Mouse (Mus musculus) mouse trophoblast stem cell (cell line): ENCODE results near the gene Tubb4b.

Experiments used
- in situ Hi-C, 2 experiments: fragments of 300-500 bp; cut with MseI, MboI; formaldehyde crosslinking; loops; 2 replicates in 1 of 2; 3 replicates in 1 of 2; pipeline ENCODE4 v1.15.1; 2025

Tubb4b gene

DNA sequence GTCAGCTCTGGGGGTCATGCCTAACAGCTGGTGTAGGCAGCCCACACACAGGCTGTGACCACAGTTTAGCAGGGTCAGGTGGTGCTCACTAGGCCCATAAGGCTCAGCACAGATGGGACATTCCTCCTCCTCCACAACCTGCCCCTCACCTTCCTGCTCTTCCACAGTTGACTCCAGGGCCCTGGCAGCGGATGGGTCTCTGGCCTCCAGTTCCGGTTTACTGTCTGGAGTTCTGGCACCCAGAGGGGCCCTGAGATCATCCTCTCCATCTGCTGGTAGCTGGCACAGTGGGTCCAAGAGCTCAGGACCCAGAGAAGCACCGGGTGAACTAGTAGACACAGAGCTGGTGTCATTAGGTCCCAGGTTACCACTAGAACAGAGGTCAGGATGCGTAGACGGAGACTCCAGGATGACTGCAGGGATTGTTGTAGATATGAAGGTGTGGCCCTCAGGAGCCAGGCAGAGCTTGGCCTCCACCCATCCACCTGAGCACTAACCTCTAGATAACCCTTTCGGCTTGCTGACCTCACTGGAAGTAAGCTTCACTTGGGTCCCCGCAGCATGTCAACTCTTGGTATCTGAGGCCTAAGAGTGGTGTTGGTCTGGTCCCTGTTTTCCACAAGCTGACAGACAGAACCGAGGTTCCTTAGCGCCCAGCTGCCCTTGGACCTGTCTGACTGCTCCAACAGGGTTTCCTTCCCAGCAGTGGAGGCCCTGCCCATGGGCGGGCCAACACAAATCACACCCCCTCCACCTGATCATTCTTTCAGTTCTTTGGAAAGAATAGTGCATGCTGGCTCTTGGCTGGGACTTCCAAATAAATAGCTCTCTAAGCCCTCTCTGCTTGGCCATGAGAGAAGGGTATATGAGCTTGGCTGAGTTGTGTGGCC, 21.9 kb upstream of the Tubb4b start, which contains the start of gene AL732309.1:
Gene AL732309.1, minus strand, starts transcription at position 681 of the 890 bp plus-strand sequence.
- in situ Hi-C loops, result no loop called here

DNA sequence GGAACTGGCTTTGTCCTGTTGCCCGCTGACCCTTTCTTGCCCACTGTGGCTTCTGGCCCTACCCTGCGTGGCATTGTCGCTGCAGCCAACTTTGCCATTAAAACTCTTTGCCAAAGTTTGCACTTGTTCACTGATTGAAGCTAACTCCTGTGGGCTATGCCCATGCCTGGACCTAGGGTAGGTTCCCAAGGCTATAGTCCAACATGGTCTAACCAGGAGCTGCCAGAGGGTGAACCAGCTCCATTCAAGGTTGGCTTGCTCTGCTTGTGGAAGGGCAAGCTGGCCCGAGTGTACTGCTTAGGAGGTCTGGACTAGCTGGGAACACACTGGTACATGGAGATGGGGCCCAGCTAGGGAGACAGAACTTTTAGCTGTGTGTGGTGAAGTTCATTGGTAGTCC, 19.6 kb upstream of the Tubb4b start:
- in situ Hi-C loops, result no loop called here

DNA sequence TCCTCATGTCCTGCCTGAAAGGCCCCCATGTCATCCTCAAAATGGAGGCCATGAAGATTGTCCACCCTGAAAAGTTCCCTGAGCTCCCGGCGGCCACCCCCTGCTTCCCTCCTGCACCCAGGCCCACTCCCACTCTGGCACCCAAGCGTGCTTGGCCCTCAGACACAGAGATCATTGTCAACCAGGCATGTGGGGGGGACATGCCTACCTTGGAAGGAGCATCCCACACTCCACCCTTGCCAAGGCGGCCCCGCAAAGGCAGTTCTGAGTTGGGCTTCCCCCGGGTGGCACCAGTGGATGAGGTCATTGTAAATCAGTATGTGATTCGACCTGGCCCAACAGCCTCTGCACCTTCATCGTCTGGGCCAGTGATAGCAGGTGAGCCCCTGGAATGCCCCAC, 18.8 kb upstream of the Tubb4b start:
- in situ Hi-C loops, result no loop called here

DNA sequence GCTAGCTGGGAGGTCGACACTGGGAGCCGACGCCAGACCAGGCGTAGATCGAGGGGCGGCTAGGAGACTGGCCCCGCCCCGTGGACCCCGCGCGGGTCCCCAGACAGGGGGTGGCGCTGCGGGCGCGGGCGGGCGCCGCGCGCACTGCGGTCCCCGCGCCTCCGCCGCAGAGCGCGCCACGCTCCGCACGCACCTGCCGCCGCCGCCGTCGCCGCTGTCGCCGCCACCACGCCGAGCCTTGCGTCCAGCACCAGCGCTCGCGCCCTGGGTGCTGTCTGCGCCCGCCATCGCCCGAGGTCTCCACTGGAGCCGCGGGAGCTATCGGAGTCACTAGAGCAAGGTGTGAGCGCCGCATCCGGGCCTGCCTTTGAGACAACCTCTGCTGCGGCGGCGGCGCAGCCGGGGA, 17.6 kb upstream of the Tubb4b start, which contains the start of the genes Rnf208 and Cysrt1:
Gene Rnf208, plus strand, starts transcription at position 155 of the 406 bp plus-strand sequence.
Gene Cysrt1, minus strand, starts transcription at position 352 of the 406 bp plus-strand sequence.
- in situ Hi-C loops, result no loop called here

DNA sequence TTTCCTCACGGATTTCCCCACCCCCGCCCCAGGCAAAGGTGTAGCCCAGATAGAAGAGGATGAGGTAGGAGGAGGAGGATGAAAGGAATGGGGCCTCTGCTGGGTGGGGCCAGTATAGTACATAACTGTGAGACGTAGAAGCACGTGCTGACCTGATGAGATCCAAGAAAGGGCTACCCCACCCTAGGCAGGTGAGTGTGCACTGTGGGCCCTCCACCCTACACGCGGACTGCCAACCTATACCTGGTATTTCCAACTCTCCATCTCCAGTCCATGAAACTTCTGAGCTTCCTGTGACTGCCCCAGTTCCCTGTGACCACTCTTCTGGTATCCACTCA, 16.9 kb upstream of the Tubb4b start:
- in situ Hi-C loops, result no loop called here

DNA sequence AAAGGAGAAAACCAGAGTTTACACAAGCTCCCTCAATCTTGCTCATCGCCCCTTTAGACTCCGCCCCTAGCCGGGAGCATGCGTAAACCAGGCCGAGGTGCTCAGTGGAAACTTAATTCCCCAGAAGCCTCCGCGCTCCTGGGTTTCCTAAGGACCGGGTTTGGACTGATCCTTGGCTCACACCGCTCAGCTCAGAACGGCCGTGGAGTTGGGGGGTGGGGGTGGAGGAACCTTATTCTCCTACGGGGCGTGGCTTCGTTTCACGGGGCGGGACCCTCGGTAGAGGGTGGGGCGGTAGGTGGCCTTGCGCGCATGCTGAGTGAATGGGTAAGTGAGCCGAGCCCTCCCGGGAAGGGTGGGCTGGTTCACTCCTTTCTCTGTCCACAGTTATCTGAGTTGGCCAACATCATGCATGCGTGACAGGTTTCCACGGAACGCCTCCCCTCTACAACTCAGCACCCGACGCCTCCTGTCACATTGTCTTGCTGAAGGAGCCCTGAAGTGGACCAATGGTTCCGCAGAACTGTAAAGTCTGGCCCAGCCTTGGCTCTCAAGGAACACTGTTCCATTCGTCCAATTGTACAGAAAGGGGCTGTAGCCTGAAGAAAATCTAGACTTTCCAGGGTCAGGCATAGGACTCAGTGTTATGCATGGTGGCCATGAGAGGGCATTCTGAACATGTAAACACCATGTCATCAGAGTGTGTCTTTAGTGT, 16.4 kb upstream of the Tubb4b start:
- in situ Hi-C loops, result no loop called here

DNA sequence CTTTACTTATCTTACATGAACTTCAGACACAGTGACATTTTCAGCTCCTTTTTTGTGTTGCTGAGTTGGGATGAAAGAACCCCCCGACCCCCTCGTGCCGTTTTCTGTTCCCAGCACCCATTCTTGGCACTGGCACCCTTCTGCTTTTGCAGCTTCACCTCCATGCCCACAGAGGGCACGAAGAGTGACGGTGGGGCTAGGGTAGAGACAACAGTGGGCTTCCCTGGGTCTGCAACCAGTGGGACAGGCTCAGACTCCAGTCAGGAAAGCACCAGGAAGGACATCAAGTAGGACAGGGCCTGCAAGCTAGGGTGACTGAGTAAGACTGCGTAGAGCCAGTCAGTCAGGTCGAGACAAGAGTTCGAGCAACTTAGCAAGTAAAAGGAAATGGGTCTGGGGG, 15.8 kb upstream of the Tubb4b start:
- in situ Hi-C loops, result no loop called here

DNA sequence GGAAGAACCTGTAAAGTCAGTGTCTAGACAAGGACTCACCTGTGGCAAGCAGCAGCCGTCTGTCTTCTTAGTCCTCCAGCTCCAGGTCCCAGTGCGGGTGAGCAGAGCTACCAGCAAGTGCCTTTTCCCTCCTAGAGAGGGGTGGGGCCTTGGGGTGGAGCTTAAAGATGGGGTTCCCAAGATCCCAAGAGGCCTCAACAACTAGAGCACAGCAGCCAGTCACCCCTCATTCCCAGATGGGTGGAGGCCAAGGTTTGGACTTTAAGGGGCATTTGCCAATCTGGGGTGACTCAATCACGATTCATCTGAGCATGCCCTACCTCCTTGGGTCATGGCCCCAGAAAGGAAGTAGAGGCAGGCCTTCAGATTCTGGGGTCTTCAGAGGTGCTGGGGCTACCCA, 15.3 kb upstream of the Tubb4b start:
- in situ Hi-C loops, result no loop called here

DNA sequence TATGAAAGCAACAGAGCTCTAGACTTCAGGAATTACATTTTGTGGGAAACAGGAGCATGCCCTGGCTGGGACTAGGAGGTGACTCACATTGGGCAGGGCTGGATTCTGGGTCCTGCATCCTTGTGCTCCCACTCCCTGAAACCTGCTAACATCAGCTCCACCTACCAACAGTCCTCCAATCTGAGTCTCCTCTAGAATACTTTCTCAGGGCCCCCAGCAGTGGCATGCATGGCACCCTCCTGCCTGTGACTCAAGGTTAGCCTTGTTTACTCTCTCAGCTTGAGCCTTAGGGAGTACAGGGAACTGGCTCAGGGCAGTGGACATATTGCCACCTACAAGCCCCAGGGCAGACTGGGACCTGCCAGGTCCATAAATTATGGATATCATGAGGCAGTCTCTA, 13.6 kb upstream of the Tubb4b start:
- in situ Hi-C loops, result no loop called here

DNA sequence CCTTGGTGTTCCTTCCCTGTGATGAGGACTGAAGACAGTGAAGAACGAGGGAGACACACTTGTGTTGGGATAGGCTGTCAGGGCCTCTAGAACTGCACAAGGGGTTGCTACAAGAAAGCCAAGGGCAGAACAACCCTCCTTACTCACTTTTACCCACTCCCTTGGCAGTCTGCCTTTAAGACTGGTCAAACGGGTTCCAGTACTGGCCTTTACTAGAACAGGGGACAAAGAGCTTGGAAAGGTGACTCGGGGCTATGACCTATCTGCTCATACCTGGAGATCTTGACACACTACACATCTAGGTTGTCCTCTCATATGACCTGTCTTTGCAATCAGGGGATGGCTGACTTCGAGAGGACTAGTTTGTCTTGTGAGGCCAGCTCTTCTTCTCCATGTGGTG, 13.0 kb upstream of the Tubb4b start:
- in situ Hi-C loops, result no loop called here

DNA sequence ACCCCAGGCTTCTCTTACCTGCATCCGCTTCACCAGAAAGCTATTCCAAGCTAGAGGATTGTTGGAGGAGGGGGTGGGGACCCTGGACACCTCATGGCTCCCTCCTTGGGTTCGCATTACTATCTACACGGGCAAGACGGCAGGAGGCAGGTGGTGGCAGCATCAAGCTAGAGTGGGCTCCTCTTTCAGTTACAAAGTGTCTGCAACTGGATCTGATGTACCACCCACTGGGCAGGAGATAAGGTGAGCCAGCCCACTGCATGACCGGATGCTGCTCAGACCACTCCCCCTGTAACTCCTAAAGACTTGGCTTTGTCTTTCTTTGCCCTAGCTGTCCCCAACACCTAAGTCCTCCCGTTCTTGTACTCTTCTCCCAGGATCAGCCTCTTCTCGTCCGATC, 12.1 kb upstream of the Tubb4b start, which contains the start of gene Rnf224:
Gene Rnf224, minus strand, starts transcription at position 174 of the 400 bp plus-strand sequence.
- in situ Hi-C loops, result no loop called here

DNA sequence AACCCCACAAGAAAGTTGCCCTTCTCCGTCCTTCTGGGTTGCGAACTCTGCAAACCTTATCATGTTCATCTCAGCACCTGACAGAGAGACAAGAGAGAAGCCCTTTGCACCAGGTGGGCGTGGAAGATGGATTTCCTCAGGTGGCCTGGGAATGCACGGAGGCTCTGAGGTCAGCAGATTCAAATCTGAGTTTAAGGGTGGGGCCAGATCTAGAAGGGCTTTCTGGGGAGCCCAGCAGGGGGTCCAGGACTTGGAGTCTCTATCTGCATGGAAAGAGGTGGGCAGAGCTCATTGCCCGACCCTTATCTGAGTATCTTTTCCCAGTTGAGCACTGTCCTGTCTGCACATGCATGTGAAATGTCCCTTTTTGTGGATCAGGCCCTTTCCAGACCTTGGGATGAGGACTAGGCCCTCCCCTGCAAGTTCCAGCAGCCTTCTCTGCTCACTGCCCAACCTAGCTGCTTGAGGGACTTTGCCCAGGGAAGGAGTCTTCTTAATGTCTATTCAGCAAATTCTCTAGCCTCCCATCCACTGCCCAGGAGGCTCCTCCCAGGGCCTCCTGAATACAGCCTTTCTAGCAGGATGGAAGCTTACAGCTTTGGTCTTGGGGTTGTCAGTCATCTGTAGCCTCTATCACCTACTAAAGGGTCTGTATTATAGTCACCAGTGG, 10.2 kb upstream of the Tubb4b start:
- in situ Hi-C loops, result no loop called here

DNA sequence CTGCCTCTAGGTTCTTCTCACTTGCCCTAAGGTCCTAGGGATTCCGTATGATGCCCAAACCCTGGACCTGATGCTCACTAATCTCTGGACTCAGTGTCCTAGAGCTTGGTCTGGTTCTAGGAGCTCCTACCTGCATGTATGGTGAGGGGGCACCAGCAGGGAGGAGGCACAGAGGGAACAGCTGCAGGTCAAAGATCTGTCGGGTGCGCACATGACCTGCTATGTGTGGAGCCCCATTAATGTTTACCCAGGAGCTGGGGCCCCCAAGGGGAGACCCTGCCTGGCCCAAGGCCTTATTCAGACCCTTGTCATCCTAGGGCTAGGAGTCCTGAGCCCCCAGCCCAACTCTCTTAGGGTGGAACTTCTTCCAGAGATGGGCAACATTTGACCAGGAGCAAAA, 9.5 kb upstream of the Tubb4b start, which contains the start of gene Slc34a3:
Gene Slc34a3, minus strand, starts transcription at position 315 of the 400 bp plus-strand sequence.
- in situ Hi-C loops, result no loop called here

DNA sequence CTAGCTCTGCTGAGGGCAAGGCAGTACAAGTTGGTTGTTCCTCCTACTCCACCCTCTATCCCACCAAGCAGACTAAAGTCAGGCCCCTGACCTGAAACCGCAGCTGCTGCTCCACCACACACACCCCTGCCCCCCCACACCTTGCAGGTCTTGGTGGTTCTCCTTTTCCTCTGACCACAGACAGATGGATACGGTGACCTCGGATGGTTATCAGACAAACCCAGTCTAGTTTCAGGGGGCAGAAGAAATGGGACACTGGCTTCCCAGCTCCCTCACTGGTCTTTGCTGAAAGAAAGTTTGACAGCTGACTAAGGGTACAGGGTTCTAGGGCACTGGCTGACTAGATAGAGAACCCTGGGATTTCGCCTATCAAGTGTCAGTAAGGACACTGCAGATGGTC, 8.9 kb upstream of the Tubb4b start:
- in situ Hi-C loops, result no loop called here

DNA sequence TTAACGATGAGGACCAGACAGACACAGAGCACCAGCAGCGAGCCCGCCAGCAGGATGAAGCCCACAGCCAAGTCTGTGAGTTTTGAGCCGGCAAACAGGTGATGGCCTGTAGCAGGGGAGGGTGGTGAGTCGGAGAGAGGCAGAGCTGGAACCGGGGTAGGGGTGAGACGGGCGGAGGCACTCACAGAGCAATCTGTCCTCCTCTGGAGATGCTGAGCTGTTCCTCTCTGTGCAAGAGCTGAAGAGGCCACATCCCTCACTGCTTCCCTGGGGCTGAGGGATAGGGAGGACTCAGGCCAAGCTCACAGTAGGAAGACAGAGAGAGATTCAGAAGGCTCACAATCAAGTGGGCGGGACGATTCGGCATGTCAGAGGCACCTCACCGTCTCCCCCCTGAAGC, 6.5 kb upstream of the Tubb4b start:
- in situ Hi-C loops, result no loop called here

DNA sequence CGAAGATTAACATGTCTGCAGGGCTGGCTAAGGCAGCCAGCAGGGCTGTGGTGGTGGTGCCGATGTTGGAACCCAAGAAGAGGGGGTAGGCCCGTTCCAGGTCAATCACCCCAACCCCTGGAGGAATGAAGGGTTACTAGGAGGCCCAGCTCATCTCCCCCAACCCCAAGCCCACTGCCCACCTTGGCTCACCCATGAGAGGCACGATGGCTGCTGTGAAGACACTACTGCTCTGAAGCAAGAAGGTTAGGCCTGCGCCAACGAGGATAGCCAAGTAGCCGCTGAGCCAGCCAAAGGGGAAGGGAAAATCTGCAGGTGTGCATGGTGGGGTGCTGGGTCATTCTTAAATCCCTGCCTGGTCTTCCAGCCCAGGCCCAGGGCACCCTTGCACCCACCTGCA, 6.1 kb upstream of the Tubb4b start:
- in situ Hi-C loops, result no loop called here

DNA sequence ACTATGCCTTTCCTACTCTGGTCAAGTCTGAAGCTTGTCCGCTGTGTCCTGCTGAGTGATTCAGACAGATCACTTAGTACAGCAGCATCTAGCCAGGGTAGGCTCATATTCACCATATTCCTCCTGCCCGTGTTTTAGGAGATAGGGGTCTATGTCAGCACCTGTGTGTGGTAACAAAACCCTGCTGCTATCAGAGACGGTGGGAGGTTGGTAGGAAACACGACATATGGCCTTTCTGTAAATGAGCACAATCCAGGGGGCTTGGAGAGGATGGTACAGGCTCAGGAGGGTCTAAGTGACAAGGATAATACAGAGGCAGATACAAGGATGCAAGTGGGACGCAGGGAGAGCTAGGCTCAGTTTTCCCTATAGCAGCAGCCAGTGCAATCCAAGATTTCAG, 5.1 kb upstream of the Tubb4b start:
- in situ Hi-C loops, result no loop called here

DNA sequence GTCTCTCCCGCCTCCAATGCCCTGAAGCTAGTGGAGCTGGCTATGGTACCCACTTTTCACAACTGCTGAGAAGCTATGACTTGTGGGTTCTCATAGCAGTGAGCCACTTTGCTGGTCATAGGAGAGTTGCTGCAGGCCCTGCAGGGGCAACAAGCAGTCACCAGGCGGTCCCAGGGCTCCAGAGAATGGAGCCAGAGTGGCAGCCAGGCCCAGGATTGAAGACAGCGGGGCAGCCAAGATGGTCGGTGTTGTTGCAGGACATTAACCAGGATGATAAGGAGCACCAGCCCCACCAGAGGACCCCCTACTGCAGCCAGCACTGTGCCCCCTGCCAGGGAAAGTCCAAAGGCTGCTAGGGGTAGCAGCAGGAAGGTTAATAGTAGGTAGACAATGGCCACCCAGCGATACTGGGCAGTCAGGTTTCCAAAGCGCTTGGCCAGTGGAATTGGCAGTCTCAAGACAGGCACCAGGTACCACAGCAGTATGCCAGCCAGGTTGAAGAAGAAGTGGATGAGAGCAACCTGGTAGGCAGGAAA, 4.6 kb upstream of the Tubb4b start:
- in situ Hi-C loops, result no loop called here

DNA sequence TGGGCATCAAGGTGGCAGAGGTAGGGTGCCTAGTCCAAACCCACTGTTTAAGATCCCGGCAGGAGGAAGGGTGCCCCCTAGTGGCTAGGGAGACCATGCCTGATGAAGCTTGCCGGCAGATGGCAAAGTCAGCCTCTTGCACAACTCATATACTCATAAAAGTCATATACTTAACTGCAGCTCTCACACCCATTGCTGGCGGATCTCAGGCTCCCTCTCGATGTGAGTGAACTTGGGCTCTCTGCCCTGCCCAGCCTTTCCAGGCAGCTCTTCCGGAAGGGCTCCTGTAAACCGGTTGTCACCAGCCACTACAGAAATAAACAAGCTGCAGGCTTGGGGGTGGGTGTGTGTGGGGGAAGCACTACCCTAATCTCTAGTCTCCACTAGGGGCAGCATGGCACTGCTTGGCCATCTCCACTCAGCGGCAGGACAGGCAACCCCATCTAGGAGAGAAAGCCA, 4.0 kb upstream of the Tubb4b start:
- in situ Hi-C loops, result no loop called here

DNA sequence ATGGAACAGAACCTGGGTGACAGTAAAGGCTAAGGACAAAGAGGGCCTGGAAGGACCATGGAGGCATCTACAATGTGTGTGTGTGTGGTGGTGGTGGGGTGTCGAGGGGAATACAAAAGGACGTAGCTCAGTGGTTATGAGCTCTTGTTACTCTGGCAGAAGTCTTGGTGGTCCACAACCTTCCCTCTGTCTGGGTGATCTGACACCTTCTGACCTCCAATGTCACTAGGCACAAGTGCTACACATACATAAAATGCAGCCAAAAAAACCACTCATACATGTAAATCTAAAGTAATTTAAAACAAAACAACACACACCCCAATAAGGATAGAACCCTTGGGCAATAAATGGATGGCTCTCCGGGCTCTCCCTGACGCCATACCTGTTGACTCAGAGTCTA, 2.9 kb upstream of the Tubb4b start:
- in situ Hi-C loops, result no loop called here

DNA sequence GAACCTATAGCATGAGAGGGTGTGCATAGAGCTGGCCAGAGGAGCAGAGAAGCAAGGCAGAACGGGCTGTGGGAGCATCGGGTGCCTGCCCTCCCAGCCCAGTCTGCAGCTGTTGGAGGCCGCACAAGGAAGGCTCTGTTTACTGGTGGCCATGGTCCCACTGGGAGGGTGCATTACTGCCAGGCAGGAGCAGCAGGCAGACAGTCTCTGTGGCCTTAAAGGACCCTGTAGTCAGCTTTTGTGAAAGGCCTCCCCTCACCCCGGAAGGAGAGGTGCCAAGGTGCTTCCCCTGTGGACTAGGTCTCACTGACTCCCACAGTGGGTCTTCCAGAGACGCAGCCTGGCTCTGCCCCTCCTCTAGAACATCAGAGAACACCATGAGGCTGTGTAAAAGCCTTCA, 2.4 kb upstream of the Tubb4b start:
- in situ Hi-C loops, result no loop called here
